Mouse (Mus musculus) cerebellum, postnatal 25 days (tissue): Measurements from ENCODE around the gene Mras.

Experiments
- DNase-seq, 2 experiments: peaks; one replicate each; pipeline ENCODE4 v3.0.0; 2021; ENCODE audit warnings: mixed read lengths in 2 of 2

The Mras gene

GRCm38 (mm10) chr9:99355971-99356370 lies 81.2 kb downstream of the Mras start:
- DNase-seq = no peak

- no peak for DNase-seq
These were observed 82.4 kb downstream of the Mras start for GRCm38 (mm10) chr9:99354796-99355195.

GRCm38 (mm10) chr9:99353390-99353789 lies 83.8 kb downstream of the Mras start:
- DNase-seq = no peak

GRCm38 (mm10) chr9:99352964-99353363 lies 84.2 kb downstream of the Mras start:
- no peak for DNase-seq

GRCm38 (mm10) chr9:99345351-99345792 lies 91.8 kb downstream of the Mras start:
- peak in 1 of 2 experiments; percentile 24 for DNase-seq

GRCm38 (mm10) chr9:99341600-99341999 lies 95.6 kb downstream of the Mras start:
- no peak for DNase-seq

- no peak for DNase-seq
These were observed 97.1 kb downstream of the Mras start for GRCm38 (mm10) chr9:99340126-99340525.

GRCm38 (mm10) chr9:99339182-99339581 lies 98.0 kb downstream of the Mras start:
- no peak for DNase-seq

- DNase-seq = no peak
These were observed 98.9 kb downstream of the Mras start for GRCm38 (mm10) chr9:99338293-99338692.

- no peak for DNase-seq
These were observed 100.6 kb downstream of the Mras start for GRCm38 (mm10) chr9:99336538-99336937.
